Mouse (Mus musculus): Measurements from ENCODE around the gene Ube2u. TPM values are rescaled to one million over a fixed set of nuclear protein-coding genes. Genes with fewer than 3 reads are reported as not detected.
"Not testable (repeated sequence)": the region's sequence is repeated elsewhere in the genome, so short reads cannot be mapped to it uniquely, and the experiment has no call there.

Ube2u gene
- total RNA-seq (2021) = not detected
- long read RNA-seq, experiment 1 = 0 reads
- long read RNA-seq, experiment 2 = 0 reads

- intact Hi-C loops (cut with DNase I; ENCODE audit: low total_unique reads) = no loop called here
- peak; percentile 17 for DNase-seq
These were observed at the start of gene Ube2u for GRCm38 (mm10) chr4:100478592-100479321. Gene Ube2u, plus strand, starts transcription at chr4:100478849.

- intact Hi-C loops (cut with DNase I; ENCODE audit: low total_unique reads) = no loop called here
- DNase-seq = peak; percentile 23
These were observed 49.2 kb upstream of the Ube2u start for GRCm38 (mm10) chr4:100429371-100429900.

- no peak for DNase-seq
- intact Hi-C loops (cut with DNase I; ENCODE audit: low total_unique reads) = no loop called here
These were observed 43.1 kb upstream of the Ube2u start for GRCm38 (mm10) chr4:100435281-100436168.

GRCm38 (mm10) chr4:100436169-100436547 is 42.5 kb upstream of the Ube2u start:
- intact Hi-C loops (cut with DNase I; ENCODE audit: low total_unique reads) = no loop called here
- DNase-seq = no peak

- intact Hi-C loops (cut with DNase I; ENCODE audit: low total_unique reads) = no loop called here
- DNase-seq = no peak
These were observed 31.8 kb upstream of the Ube2u start for GRCm38 (mm10) chr4:100446897-100447296.

- DNase-seq = peak; percentile 11
- intact Hi-C loops (cut with DNase I; ENCODE audit: low total_unique reads) = no loop called here
These were observed 16.0 kb upstream of the Ube2u start for GRCm38 (mm10) chr4:100462493-100463120.

- DNase-seq = no peak
- intact Hi-C loops (cut with DNase I; ENCODE audit: low total_unique reads) = no loop called here
These were observed 9.8 kb downstream of the Ube2u start for GRCm38 (mm10) chr4:100488447-100488846.

GRCm38 (mm10) chr4:100495176-100495575 is 16.5 kb downstream of the Ube2u start:
- intact Hi-C loops (cut with DNase I; ENCODE audit: low total_unique reads) = no loop called here
- no peak for DNase-seq

GRCm38 (mm10) chr4:100496521-100496920 is 17.9 kb downstream of the Ube2u start:
- no peak for DNase-seq
- intact Hi-C loops (cut with DNase I; ENCODE audit: low total_unique reads) = no loop called here

- peak; percentile 14 for DNase-seq
These were observed 19.5 kb downstream of the Ube2u start for GRCm38 (mm10) chr4:100498192-100498591.

GRCm38 (mm10) chr4:100499037-100499601 is 20.5 kb downstream of the Ube2u start:
- DNase-seq; intact Hi-C loops (cut with DNase I; ENCODE audit: low total_unique reads): not testable (repeated sequence)

More at GRCm38 (mm10) chr4:100498192-100498591, 19.5 kb downstream of the Ube2u start:
- intact Hi-C loops (cut with DNase I; ENCODE audit: low total_unique reads) = no loop called here

- no peak for DNase-seq
- intact Hi-C loops (cut with DNase I; ENCODE audit: low total_unique reads) = no loop called here
These were observed 24.7 kb downstream of the Ube2u start for GRCm38 (mm10) chr4:100503337-100503736.

- intact Hi-C loops (cut with DNase I; ENCODE audit: low total_unique reads) = no loop called here
- DNase-seq = no peak
These were observed 39.0 kb downstream of the Ube2u start for GRCm38 (mm10) chr4:100517646-100518045.

GRCm38 (mm10) chr4:100522534-100522933 is 43.9 kb downstream of the Ube2u start:
- no peak for DNase-seq
- intact Hi-C loops (cut with DNase I; ENCODE audit: low total_unique reads) = loop anchor here (10.0 kb wide), 1 partner anchor 108 kb away; no protein-coding TSS in a partner anchor

- intact Hi-C loops (cut with DNase I; ENCODE audit: low total_unique reads) = loop anchor here (10.0 kb wide), 1 partner anchor 110 kb away; no protein-coding TSS in a partner anchor
- no peak for DNase-seq
These were observed 46.1 kb downstream of the Ube2u start for GRCm38 (mm10) chr4:100524741-100525140.

GRCm38 (mm10) chr4:100526296-100526695 is 47.6 kb downstream of the Ube2u start:
- intact Hi-C loops (cut with DNase I; ENCODE audit: low total_unique reads) = loop anchor here (10.0 kb wide), 1 partner anchor 111 kb away; no protein-coding TSS in a partner anchor
- no peak for DNase-seq

GRCm38 (mm10) chr4:100527086-100527485 is 48.4 kb downstream of the Ube2u start:
- intact Hi-C loops (cut with DNase I; ENCODE audit: low total_unique reads) = loop anchor here (10.0 kb wide), 1 partner anchor 112 kb away; no protein-coding TSS in a partner anchor
- no peak for DNase-seq

GRCm38 (mm10) chr4:100527554-100528001 is 48.9 kb downstream of the Ube2u start:
- intact Hi-C loops (cut with DNase I; ENCODE audit: low total_unique reads) = loop anchor here (10.0 kb wide), 1 partner anchor 113 kb away; no protein-coding TSS in a partner anchor
- DNase-seq = peak; percentile 12

GRCm38 (mm10) chr4:100533607-100534006 is 55.0 kb downstream of the Ube2u start:
- no peak for DNase-seq
- intact Hi-C loops (cut with DNase I; ENCODE audit: low total_unique reads) = loop anchor here (5.0 to 10.0 kb wide), 3 partner anchors 439 to 589 kb away; partner anchors contain the start of gene Ror1
